Mouse (Mus musculus): ENCODE measurements around the gene Oasl1. TPM values are rescaled to one million over a fixed set of nuclear protein-coding genes. Genes with fewer than 3 reads are reported as not detected.

Oasl1 gene
- total RNA-seq, 2 experiments from 2014 or later: not detected

- DNase-seq (ENCODE audit: low spot score in 2 of 2): no peak
Measured at GRCm38 (mm10) chr5:114968651-114969050, 45.6 kb downstream of the Oasl1 start.

- no peak for DNase-seq (ENCODE audit: low spot score in 2 of 2)
Measured at GRCm38 (mm10) chr5:114969064-114969463, 46.0 kb downstream of the Oasl1 start.

GRCm38 (mm10) chr5:114969609-114970215 is 46.7 kb downstream of the Oasl1 start:
- DNase-seq (ENCODE audit: low spot score in 2 of 2): no peak

- DNase-seq (ENCODE audit: low spot score in 2 of 2): no peak
Measured at GRCm38 (mm10) chr5:114970824-114971227, 47.8 kb downstream of the Oasl1 start, which contains the start of gene Hnf1a. Gene Hnf1a (minus strand): TSS chr5:114971094.

- no peak for DNase-seq (ENCODE audit: low spot score in 2 of 2)
Measured at GRCm38 (mm10) chr5:114972201-114972600, 49.2 kb downstream of the Oasl1 start.

- DNase-seq (ENCODE audit: low spot score in 2 of 2): no peak
Measured at GRCm38 (mm10) chr5:114973131-114973530, 50.1 kb downstream of the Oasl1 start.

GRCm38 (mm10) chr5:114976935-114977334 is 53.9 kb downstream of the Oasl1 start:
- no peak for DNase-seq (ENCODE audit: low spot score in 2 of 2)

- peak in 1 of 2 experiments; percentile 6 for DNase-seq (ENCODE audit: low spot score in 2 of 2)
Measured at GRCm38 (mm10) chr5:114978473-114978872, 55.4 kb downstream of the Oasl1 start.

- DNase-seq (ENCODE audit: low spot score in 2 of 2): peak in 1 of 2 experiments; percentile 31
Measured at GRCm38 (mm10) chr5:114978888-114979249, 55.8 kb downstream of the Oasl1 start.

- DNase-seq (ENCODE audit: low spot score in 2 of 2): peak; percentile 67 to 86
Measured at GRCm38 (mm10) chr5:114979250-114980121, 56.4 kb downstream of the Oasl1 start.

- DNase-seq (ENCODE audit: low spot score in 2 of 2): no peak
Measured at GRCm38 (mm10) chr5:114980122-114980748, 57.2 kb downstream of the Oasl1 start.

- DNase-seq (ENCODE audit: low spot score in 2 of 2): no peak
Measured at GRCm38 (mm10) chr5:114982001-114982400, 59.0 kb downstream of the Oasl1 start.

GRCm38 (mm10) chr5:114985074-114985473 is 62.0 kb downstream of the Oasl1 start:
- no peak for DNase-seq (ENCODE audit: low spot score in 2 of 2)

Other genes starting within 250 kb of the Oasl1 start
- 10 to 100 TPM; 29.8 to 30.7 TPM for gene Gltp, start 232.3 kb upstream of the Oasl1 start, total RNA-seq (2021)
- gene Tchp, start 215.5 kb upstream of the Oasl1 start, total RNA-seq (2021): 10 to 100 TPM; 13.0 to 13.3 TPM
- gene Ankrd13a, start 148.6 kb upstream of the Oasl1 start, total RNA-seq (2021): 10 to 100 TPM; 44.5 to 48.1 TPM
- 10 to 100 TPM; 44.5 to 45.6 TPM for gene Git2, start 147.7 kb upstream of the Oasl1 start, total RNA-seq (2021)
- gene 1500011B03Rik, start 99.8 kb upstream of the Oasl1 start, total RNA-seq (2021): 100 to 1,000 TPM; 162 to 169 TPM
- not detected for gene 4930519G04Rik, start 69.6 kb upstream of the Oasl1 start, total RNA-seq (2021)
- under 1 TPM; 0.37 to 0.63 TPM for gene Gm9936, start 64.6 kb upstream of the Oasl1 start, total RNA-seq (2021)
- gene Oasl2, start 26.3 kb upstream of the Oasl1 start, total RNA-seq (2021): 1 to 10 TPM; 1.6 to 2.8 TPM
- 100 to 1,000 TPM; 228 to 232 TPM for gene 2210016L21Rik, start 18.9 kb downstream of the Oasl1 start, total RNA-seq (2021)
- not detected for gene Hnf1a, start 47.9 kb downstream of the Oasl1 start, total RNA-seq (2021)
- 10 to 100 TPM; 76.9 to 77.9 TPM for gene Sppl3, start 87.9 kb downstream of the Oasl1 start, total RNA-seq (2021)
- not detected for gene Gm10401, start 175.1 kb downstream of the Oasl1 start, total RNA-seq (2021)
- 1 to 10 TPM; 7.5 to 8.1 TPM for gene Acads, start 196.1 kb downstream of the Oasl1 start, total RNA-seq (2021)
- gene Unc119b, start 211.7 kb downstream of the Oasl1 start, total RNA-seq (2021): 10 to 100 TPM; 28.1 to 30.2 TPM
- 10 to 100 TPM; 92.5 to 95.1 TPM for gene Mlec, start 234.9 kb downstream of the Oasl1 start, total RNA-seq (2021)